Mouse (Mus musculus): ENCODE measurements around the gene Cd209e.

GRCm38 (mm10) chr8:3878455-3878854, 24.3 kb upstream of the Cd209e start, which contains the start of gene Cd209d:
- TF ChIP-seq CTCF (IDR thresholded peaks at IDR 0.05; ENCODE audit: extremely low read depth, insufficient read length, insufficient replicate concordance, low read depth, low read length) (no peak), POLR2A (IDR thresholded peaks at IDR 0.05; ENCODE audit: low read depth, low read length) (no peak)

All from small intestine, adult 2 months (tissue).